Mouse (Mus musculus) ES-E14 (cell line): ENCODE results near the gene Prss34. TPM values are rescaled to one million over a fixed set of nuclear protein-coding genes. Genes with fewer than 3 reads are reported as not detected.

Experiments
- DNase-seq: peaks from one replicate; pipeline ENCODE4 v3.0.0-alpha.2; 2013; ENCODE audit warnings: low read depth, low spot score
- H3K27ac ChIP-seq: 2 replicates; pipeline ENCODE4 v1.5.1; 2012; ENCODE audit warnings: low read depth, mild to moderate bottlenecking, low read length, moderate library complexity, mixed read lengths; ENCODE audit not compliant: poor library complexity, insufficient read depth, severe bottlenecking
- H3K36me3 ChIP-seq: 2 replicates; pipeline ENCODE4 v1.6.1; 2012; ENCODE audit warnings: mild to moderate bottlenecking, low read length, moderate library complexity, mixed read lengths; ENCODE audit not compliant: control insufficient read depth, poor library complexity, insufficient read depth, severe bottlenecking
- H3K4me1 ChIP-seq, 2 experiments: fragments of 150-350 bp in 1 of 2; sonication (generic) in 1 of 2; 2 replicates each; pipeline ENCODE4 v1.6.1; 2012; ENCODE audit warnings: low read length in 2 of 2, mild to moderate bottlenecking in 1 of 2, mixed read lengths in 1 of 2; ENCODE audit not compliant: control insufficient read depth in 2 of 2, insufficient read depth in 2 of 2, poor library complexity in 1 of 2
- H3K4me3 ChIP-seq, 2 experiments: fragments of 150-350 bp in 1 of 2; sonication (generic) in 1 of 2; 2 replicates each; pipeline ENCODE4 v1.5.1; 2012; ENCODE audit warnings: low read length in 2 of 2, low read depth in 1 of 2, mild to moderate bottlenecking in 1 of 2, mixed read lengths in 1 of 2; ENCODE audit not compliant: insufficient read depth in 1 of 2, poor library complexity in 1 of 2, severe bottlenecking in 1 of 2
- H3K9ac ChIP-seq: 2 replicates; pipeline ENCODE4 v1.6.1; 2012; ENCODE audit warnings: low read depth, mild to moderate bottlenecking, low read length, mixed read lengths; ENCODE audit not compliant: poor library complexity, insufficient read depth, severe bottlenecking
- H3K9me3 ChIP-seq: fragments of 150-350 bp; sonication (generic); 2 replicates; pipeline ENCODE4 v1.6.1; 2012; ENCODE audit warnings: low read depth, mild to moderate bottlenecking, low read length; ENCODE audit not compliant: control insufficient read depth, insufficient read depth
- CHD2 ChIP-seq: IDR thresholded peaks from 2 replicates; pipeline ENCODE4 v1.6.1; 2014; ENCODE audit warnings: mild to moderate bottlenecking, low read depth, low read length, inconsistent platforms
- HCFC1 ChIP-seq: IDR thresholded peaks from 2 replicates; pipeline ENCODE4 v1.6.1; 2012; ENCODE audit warnings: low read length, inconsistent platforms, borderline replicate concordance; ENCODE audit not compliant: insufficient read depth
- MAFK ChIP-seq: IDR thresholded peaks from 2 replicates; pipeline ENCODE4 v1.6.1; 2014; ENCODE audit warnings: mild to moderate bottlenecking, low read depth, low read length, inconsistent platforms; ENCODE audit not compliant: insufficient read depth
- ZC3H11A ChIP-seq: IDR thresholded peaks from 2 replicates; pipeline ENCODE4 v1.6.1; 2012; ENCODE audit warnings: low read depth, mild to moderate bottlenecking, inconsistent platforms, low read length, borderline replicate concordance
- ZNF384 ChIP-seq: IDR thresholded peaks from 2 replicates; pipeline ENCODE4 v1.6.1; 2012; ENCODE audit warnings: low read depth, low read length, inconsistent platforms
- in situ Hi-C, 2 experiments: fragments of 600-800 bp; cut with MboI; formaldehyde crosslinking; loops; one replicate each; pipeline ENCODE4 v1.15.1; 2025; ENCODE audit warnings: low sequenced_read_pairs in 2 of 2, inconsistent platforms in 1 of 2; ENCODE audit not compliant: unreplicated experiment in 2 of 2
- total RNA-seq: library from RNA; depleted of rRNA; stranded (reverse); fragments of 300-350 nt; gene quantifications from 2 replicates; pipeline ENCODE4 v1.2.3, GENCODE M21; 2012; rRNA removed

Gene Prss34
- not detected in 2 replicates for total RNA-seq

DNA sequence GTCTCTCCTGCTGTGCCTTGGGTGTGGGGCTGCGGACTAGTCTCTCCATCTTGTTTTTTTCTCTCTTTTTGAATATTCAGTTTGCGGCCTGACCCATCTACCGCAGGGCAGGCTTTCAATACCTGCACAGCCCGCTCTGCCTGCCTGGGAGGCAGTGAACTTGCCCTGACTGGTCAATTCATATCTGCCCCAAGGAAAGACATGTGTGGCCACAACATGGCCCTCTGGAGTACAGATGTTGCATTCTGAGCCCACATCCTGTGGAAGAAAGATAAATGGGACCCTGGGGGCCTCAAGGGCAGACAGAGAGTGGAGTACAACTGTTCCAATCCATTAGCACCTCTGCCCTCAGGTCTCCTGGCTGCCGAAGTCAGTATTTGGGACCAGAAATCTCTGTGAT is at the start of gene Prss34:
Prss34 (plus strand) TSS at position 301 of the 400 bp plus-strand sequence.
- no peak for TF ChIP-seq ZC3H11A
- TF ChIP-seq MAFK: no peak
- TF ChIP-seq ZNF384: no peak
- TF ChIP-seq CHD2: no peak
- TF ChIP-seq HCFC1: no peak
- Histone ChIP-seq H3K4me1 (no peaks in the 10 kb centered on the region), H3K4me3 (no peak within 1 kb of the TSS), H3K9ac (no peak within 1 kb of the TSS), H3K27ac (no peak within 1 kb of the TSS), H3K9me3 (no peaks in the 10 kb centered on the region), H3K36me3 (no peaks in the 10 kb centered on the region)
- DNase-seq: no peak
- in situ Hi-C loops: no loop called here

DNA sequence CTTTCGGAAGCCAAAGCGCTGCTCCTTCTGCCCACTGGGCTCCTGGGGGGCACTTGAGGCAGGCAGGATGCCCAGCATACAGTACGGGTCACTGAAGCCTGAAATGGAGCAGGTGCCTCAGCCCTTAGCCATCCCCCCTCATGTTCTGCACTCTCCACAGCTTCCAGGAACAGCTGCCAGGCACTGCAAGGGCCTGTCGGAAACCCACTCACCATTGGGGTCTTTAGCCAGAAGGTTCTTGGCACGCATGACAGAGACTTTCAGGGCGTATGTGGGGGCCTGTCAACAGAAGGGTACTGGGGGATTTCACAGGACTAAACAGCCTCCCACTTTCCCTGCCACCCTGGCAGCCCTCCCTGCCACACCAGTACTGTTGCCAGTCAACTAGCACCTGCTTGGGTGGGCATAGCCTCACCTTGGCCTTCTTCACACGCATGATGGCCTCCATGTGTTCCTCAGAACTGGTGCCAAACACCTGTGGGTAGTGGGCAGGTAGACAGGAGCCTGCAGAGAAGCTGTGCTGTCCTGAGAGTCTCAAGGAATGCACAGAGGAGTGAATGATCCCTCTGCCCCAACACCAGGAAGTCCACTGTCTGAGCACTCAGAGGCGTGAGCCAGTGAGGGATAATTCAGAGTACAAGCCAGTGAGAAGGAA is 47.9 kb upstream of the Prss34 start:
- H3K27ac ChIP-seq: no peak overlapping the region
- no peak overlapping the region for H3K9ac ChIP-seq

DNA sequence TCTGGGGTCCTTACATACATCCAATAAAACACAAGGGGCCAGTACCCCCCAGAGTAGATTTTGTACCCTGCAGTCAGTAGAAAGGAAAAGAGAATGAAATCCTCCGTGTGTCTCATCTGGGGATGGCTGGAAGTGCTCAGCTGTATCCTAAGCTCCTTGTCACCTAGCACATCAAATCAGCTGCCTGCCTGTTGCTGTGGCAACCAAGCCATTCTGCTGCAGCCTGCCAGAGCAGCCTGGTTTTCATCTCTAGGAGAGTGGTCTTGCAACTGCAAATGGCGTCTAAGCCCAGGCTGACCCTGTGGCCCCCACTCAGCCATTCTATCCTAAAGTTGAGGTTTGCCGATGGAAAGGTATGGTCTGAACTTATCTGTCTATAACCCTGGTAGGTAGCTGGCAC is 45.6 kb upstream of the Prss34 start:
- Histone ChIP-seq H3K4me3 (no peak overlapping the region), H3K4me1 (peaks cover 0 to 7% of the 10 kb centered on the region in 2 experiments; a peak in 1 of 4 replicates), H3K36me3 (no peaks in the 10 kb centered on the region), H3K9ac (no peak overlapping the region), H3K27ac (no peak overlapping the region), H3K9me3 (no peaks in the 10 kb centered on the region)
- in situ Hi-C loops: no loop called here
- TF ChIP-seq ZC3H11A: no peak
- no peak for TF ChIP-seq HCFC1
- TF ChIP-seq ZNF384: no peak
- TF ChIP-seq MAFK: no peak
- no peak for TF ChIP-seq CHD2
- DNase-seq: no peak

More for the DNA sequence above, 47.9 kb upstream of the Prss34 start:
- Histone ChIP-seq H3K9me3 (no peaks in the 10 kb centered on the region), H3K36me3 (no peaks in the 10 kb centered on the region), H3K4me1 (peaks cover 0 to 3% of the 10 kb centered on the region in 2 experiments; a peak in 1 of 4 replicates), H3K4me3 (no peak overlapping the region)
- no peak for TF ChIP-seq ZC3H11A
- no peak for TF ChIP-seq CHD2
- TF ChIP-seq ZNF384: no peak
- no peak for TF ChIP-seq MAFK
- no peak for TF ChIP-seq HCFC1
- DNase-seq: no peak
- in situ Hi-C loops: no loop called here

DNA sequence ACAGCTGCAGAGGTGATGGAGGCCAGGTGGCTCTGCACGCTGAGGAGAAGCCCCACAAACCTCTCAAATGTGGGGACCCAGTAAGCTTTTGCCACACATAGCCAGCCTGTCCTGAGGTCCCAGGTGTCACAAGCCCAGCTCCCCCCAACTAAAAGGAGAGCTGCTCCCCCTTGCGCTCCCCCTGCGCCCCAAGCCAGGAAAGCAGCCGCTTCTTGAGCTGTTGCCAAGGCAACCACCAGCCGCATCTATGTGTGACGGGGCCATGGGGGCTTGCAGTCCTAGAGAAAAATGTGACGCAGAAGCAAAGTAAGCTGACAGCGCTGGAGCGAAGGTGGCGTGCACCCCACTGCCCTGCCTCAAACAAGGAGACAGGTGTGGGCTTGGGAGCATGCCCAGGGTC is 44.4 kb upstream of the Prss34 start:
- TF ChIP-seq HCFC1 (no peak), ZC3H11A (no peak), ZNF384 (no peak), CHD2 (no peak), MAFK (no peak)
- H3K4me1 ChIP-seq: peaks cover 0 to 9% of the 10 kb centered on the region in 2 experiments; a peak in 1 of 4 replicates
- no peak overlapping the region for H3K4me3 ChIP-seq
- in situ Hi-C loops: no loop called here
- no peaks in the 10 kb centered on the region for H3K36me3 ChIP-seq
- DNase-seq: no peak
- H3K9me3 ChIP-seq: no peaks in the 10 kb centered on the region
- H3K9ac ChIP-seq: no peak overlapping the region
- no peak overlapping the region for H3K27ac ChIP-seq

- no peak overlapping the region for H3K9ac ChIP-seq
- peaks cover 6% of the 10 kb centered on the region; the same call in 1 of the 2 replicates for H3K36me3 ChIP-seq
Observed at GRCm38 (mm10) chr17:25255110-25255509, 43.1 kb upstream of the Prss34 start.

More at GRCm38 (mm10) chr17:25255110-25255509, 43.1 kb upstream of the Prss34 start:
- in situ Hi-C loops: no loop called here
- Histone ChIP-seq H3K4me1 (peaks cover 0 to 9% of the 10 kb centered on the region in 2 experiments; a peak in 1 of 4 replicates), H3K9me3 (no peaks in the 10 kb centered on the region), H3K4me3 (no peak overlapping the region), H3K27ac (no peak overlapping the region)
- no peak for DNase-seq
- TF ChIP-seq MAFK (no peak), ZNF384 (no peak), HCFC1 (no peak), CHD2 (no peak), ZC3H11A (no peak)
